Mouse (Mus musculus): ENCODE measurements around the gene Sod1.

DNA sequence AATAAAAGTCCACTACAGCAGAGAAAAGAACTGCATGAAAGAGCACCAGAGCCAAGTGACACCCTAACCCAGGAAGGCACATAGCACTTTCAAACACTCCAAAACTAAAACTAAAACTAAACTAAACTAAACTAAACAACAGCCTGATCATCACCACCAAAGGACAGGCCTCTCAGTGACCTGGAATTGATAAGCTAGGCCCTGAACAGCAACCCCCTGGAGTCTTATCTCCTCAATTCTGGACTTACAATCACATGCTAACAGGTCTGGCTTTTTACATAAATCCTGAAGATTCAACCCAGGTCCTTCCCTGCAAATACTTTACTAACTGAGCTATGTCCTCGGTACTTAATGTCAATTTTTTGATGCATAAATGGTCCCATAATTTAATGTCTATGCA is 44.6 kb downstream of the Sod1 start:
- TF ChIP-seq CTCF (IDR thresholded peaks at IDR 0.05; ENCODE audit: insufficient read depth, low read depth, low read length), result no peak
- TF ChIP-seq POLR2A (IDR thresholded peaks at IDR 0.05; ENCODE audit: insufficient read depth, low read depth, low read length), result no peak
